Mouse (Mus musculus): Measurements from ENCODE around the gene 5330417C22Rik.

GRCm38 (mm10) chr3:108436380-108436714, 100.0 kb downstream of the 5330417C22Rik start:
- TF ChIP-seq POLR2A (IDR thresholded peaks at IDR 0.05; ENCODE audit: borderline replicate concordance, control insufficient read depth, low read depth, low read length) (no peak), CTCF (IDR thresholded peaks at IDR 0.05; ENCODE audit: control insufficient read depth, insufficient read depth, low read length) (no peak)

Data from bone marrow, adult 2 months (tissue).